Mouse (Mus musculus): ENCODE data around the gene Gm26566. TPM values are rescaled to one million over a fixed set of nuclear protein-coding genes. Genes with fewer than 3 reads are reported as not detected.
A peak's percentile ranks its signal among the peaks of the same experiment; 100 is the strongest.

Gm26566 gene
- total RNA-seq (2017) = 2.9 TPM in 1 of 2 replicates, not detected in the other

- ATAC-seq (replicated peaks; ENCODE audit: low read depth, poor library complexity, severe bottlenecking) = peak; percentile 75
Measured at GRCm38 (mm10) chr4:88721791-88722721, at the start of gene Gm26566, which contains the start of gene Klhl9. Gene Gm26566, plus strand, starts transcription at chr4:88721805. Gene Klhl9, minus strand, starts transcription at chr4:88722465.

- no peak for ATAC-seq (replicated peaks; ENCODE audit: low read depth, poor library complexity, severe bottlenecking)
Measured at GRCm38 (mm10) chr4:88676824-88677223, 44.8 kb upstream of the Gm26566 start, which contains the start of gene Ifna16. Gene Ifna16, minus strand, starts transcription at chr4:88676924.

DNA sequence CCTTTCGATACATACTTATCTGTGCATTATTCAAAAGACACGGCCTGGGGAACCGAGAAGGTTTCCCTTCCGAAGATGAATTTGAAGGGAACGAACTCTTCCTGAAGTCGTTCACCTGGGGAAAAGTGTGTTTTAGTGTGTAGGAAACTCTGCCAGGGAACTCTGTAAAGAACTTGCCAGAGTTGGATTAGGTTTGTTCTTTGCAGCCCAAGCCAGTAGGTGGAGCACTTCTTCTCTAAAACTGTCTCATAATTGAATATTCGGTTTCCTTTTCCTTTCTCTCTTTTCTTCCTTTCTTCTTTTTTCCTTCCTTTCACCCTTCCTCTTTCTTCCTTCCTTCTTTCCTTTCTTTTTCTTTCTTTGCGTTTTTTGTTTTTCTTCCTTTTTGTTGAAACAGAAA, 41.2 kb upstream of the Gm26566 start:
- ATAC-seq (replicated peaks; ENCODE audit: low read depth, poor library complexity, severe bottlenecking) = peak; percentile 72; the same call in 1 of the 2 replicates

DNA sequence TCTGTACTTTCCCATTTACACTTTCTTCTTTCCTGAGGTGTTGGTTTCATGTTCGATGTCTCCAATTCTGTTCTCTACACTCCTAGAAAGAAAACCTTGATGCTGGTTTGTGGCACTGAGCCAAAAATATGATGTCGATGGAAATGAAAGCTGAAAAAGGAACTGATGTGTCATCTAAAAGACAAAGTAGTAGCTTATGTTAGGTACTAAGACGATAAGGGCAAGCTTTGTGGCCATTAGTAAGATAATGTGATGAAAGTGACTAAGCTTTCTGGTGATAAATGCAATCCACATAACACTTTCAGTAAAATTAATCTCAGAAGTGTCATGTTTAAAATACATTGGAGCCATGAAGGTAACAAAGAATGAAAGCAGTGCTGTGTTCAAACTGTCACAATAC, 40.3 kb upstream of the Gm26566 start:
- peak; percentile 33 for ATAC-seq (replicated peaks; ENCODE audit: low read depth, poor library complexity, severe bottlenecking)

DNA sequence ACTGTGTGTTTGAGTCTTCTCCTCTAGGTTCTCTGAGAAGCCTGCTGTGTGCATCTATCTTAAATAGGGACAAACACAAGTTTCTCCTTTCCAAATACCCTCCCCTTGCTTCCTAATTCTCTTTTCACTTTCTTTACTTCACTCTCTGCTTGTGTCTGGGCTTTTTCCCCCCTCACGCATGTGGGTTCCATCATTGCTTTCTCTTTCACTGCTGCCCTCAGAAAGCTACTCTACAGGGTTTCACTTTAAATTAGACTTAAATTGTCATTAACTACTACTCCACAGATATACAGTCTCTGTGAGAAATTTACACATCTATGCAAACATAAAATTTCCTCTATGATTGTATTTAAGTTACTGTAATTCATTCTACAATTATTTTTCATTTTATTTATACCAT, 37.8 kb upstream of the Gm26566 start, which contains the start of gene Ifna2:
Gene Ifna2 (minus strand): TSS at position 101 of the 400 bp plus-strand sequence.
- ATAC-seq (replicated peaks; ENCODE audit: low read depth, poor library complexity, severe bottlenecking) = no peak

DNA sequence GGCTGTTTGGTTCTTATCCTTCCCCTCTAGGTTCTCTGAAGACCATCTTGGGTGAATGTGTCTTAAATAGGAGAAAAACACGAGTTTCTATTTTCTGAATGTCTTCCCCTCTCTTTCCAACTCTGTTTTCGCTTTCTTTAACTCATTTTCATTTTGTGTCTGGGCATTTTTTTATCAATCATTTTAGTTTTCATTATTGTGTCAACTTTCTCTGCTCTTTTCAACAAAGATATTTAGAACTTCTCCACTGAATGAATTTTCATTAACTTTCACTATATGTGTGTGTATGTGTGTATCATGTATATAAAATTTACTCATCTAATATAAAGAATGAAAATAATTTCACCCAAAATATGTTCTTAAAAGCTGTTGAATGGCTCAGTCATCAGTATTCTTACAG, 30.3 kb upstream of the Gm26566 start, which contains the start of gene Ifnab:
Gene Ifnab (minus strand): TSS at position 101 of the 400 bp plus-strand sequence.
- no peak for ATAC-seq (replicated peaks; ENCODE audit: low read depth, poor library complexity, severe bottlenecking)

DNA sequence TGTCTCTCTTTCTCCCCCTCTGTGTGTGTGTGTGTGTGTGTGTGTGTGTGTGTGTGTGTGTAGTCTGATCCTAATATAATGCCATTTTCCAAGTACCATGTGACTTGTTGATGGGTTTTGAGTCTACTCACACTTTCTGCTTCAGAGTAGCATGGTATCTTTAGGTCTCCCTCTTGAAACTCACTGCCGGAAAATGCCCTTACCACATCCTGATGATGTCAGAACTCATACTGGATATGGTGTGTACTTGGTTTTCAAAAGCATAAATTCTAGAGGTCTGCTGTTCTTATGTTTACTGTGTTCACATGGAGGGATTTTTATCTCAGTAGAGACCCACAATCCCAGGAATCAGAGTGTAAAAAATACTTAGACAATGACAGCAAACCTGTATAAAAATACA, 29.1 kb upstream of the Gm26566 start:
- ATAC-seq (replicated peaks; ENCODE audit: low read depth, poor library complexity, severe bottlenecking) = peak; percentile 47

DNA sequence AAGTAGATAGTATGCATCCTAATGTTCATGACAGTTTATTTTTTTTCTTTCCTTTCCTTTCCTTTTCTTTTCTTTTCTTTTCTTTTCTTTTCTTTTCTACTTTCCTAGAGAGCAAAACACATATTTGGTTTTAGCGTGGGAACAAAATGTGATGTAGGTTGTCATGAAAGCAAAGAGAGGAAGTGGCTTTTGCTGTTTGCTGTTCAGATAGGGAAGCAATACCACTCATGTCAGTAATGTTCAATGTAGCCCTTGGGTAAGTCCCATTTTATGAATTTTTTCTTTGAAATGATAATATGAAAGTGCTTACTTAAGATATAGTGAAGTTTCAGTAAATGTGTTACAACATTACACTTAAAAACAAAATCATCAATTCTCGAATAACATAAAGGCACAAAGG, 28.2 kb upstream of the Gm26566 start:
- ATAC-seq (replicated peaks; ENCODE audit: low read depth, poor library complexity, severe bottlenecking) = peak; percentile 72

DNA sequence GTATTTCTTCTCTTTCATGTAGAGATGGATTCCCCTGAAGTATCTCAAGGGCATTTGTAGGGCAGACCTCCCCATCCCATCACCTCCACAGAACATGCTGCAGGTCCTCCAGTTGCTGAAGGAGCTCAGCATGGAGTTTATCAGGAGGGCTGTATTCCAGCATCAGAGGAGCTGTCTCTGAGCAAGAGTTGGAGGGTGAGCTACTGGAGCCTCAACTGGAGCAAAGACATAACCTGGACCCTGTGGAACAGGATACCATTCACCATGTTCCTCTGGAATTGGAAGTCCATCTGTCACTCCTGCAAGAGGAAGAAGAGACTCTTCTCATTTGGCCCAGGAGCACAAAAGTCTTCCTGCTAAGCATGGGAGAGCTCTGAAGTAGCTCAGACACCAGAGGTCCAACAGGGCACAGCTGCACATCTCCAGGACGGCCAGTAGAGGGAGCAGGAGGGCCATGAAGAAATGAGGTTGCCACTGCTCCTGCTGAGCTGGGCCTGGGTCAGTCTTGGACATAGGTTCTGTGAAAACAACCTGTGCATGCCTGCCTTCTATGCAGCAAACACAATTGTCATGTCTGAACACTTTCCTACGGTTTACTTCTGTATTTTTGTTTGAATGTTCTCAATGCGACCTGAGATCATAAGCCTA, 25.2 kb upstream of the Gm26566 start:
- peak; percentile 90 for ATAC-seq (replicated peaks; ENCODE audit: low read depth, poor library complexity, severe bottlenecking)

DNA sequence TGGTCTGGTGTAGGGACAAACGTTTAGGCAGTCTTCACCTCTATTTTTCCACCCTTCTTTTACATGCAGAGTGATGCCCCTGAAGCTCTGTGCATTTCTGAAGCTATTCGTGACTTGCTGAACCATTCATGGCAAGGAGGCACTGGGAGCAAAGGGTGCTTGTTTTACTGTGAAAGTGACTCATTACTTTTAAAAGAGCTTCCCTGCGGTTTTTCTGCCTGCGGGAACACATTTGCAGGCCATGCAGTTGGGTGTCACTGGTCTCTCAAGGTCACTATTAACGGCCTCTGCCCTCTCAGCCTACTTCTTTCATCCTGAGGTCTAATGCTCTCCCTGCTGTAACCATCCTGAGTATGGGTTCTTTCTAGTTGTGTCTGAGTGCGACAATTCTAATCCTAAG, 24.5 kb upstream of the Gm26566 start:
- no peak for ATAC-seq (replicated peaks; ENCODE audit: low read depth, poor library complexity, severe bottlenecking)

GRCm38 (mm10) chr4:88697753-88698152, 23.9 kb upstream of the Gm26566 start:
- no peak for ATAC-seq (replicated peaks; ENCODE audit: low read depth, poor library complexity, severe bottlenecking)

- ATAC-seq (replicated peaks; ENCODE audit: low read depth, poor library complexity, severe bottlenecking) = 0 out of 2 replicates have a peak, but pooled peaks have one; percentile 26
Measured at GRCm38 (mm10) chr4:88698781-88699180, 22.8 kb upstream of the Gm26566 start.

DNA sequence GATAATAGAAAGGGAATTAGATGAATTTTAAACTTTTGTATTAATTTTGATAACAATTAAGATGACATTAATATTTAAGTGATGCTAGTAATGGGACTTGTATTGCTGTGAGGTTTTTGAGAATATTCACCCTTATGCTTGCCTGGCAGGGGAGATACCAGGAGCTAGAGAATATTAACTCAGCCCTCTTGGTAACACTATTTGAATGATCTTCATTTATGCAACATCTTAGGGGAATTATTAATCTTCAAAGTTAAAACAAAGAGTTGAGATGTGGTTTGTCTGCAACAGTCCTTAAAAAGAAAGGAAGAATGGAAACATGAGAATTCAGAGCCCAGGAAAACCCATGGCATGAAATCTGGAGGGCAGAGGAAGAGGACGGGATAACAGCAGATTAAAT, 22.3 kb upstream of the Gm26566 start:
- ATAC-seq (replicated peaks; ENCODE audit: low read depth, poor library complexity, severe bottlenecking) = no peak

GRCm38 (mm10) chr4:88705924-88706323, 15.7 kb upstream of the Gm26566 start:
- peak; percentile 85 for ATAC-seq (replicated peaks; ENCODE audit: low read depth, poor library complexity, severe bottlenecking)

GRCm38 (mm10) chr4:88707128-88707826, 14.3 kb upstream of the Gm26566 start:
- peak; percentile 71 for ATAC-seq (replicated peaks; ENCODE audit: low read depth, poor library complexity, severe bottlenecking)

DNA sequence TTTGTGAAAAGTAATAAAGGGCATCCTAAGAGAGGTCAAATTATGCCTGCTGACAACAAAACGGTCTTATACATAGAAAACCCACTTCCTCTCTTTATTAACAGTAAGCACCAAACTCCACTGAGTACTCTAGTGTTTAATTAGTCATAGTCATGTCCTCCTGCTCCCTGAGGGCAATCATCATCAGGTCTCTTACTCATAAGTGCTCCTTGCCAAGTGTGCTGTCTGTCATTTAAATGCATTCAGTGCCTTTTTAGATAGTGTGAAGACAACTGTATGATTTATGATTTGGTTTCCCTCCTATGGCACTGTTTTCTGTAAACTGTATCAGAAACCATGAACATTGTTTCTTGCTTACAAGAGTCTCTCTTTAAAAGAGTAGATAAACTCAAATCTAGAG, 7.3 kb upstream of the Gm26566 start:
- peak; percentile 45; the same call in 1 of the 2 replicates for ATAC-seq (replicated peaks; ENCODE audit: low read depth, poor library complexity, severe bottlenecking)

GRCm38 (mm10) chr4:88715059-88715458, 6.5 kb upstream of the Gm26566 start:
- no peak for ATAC-seq (replicated peaks; ENCODE audit: low read depth, poor library complexity, severe bottlenecking)

- ATAC-seq (replicated peaks; ENCODE audit: low read depth, poor library complexity, severe bottlenecking) = no peak
Measured at GRCm38 (mm10) chr4:88718715-88719114, 2.9 kb upstream of the Gm26566 start.

DNA sequence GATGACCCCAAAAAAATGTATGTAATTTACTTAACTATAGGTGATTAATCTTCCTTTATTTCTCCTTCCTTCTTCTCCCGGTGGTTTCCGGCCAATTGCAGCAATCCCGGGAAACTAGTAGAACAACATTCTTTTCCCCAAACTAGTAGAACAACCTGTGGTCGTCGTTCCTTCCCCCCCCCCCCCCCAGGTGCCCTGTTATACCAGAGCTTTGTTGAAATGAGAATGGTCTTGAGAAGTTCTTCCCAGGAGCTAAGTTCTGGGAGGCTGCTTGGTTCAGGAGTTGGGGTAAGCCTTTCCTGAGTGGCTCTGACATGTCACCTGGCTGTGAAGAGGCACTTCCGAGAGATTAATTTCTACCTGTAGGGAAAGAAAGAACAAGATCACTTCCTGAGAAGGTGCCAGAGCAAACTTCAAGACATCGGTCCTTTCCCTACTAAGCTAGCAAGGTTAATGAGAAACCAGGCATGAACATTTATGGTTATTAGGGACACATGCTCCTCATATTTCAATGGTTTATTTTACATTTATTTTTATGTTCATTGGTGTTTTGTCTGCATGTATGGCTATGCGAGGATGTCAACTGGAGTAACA, 2.0 kb downstream of the Gm26566 start:
- no peak for ATAC-seq (replicated peaks; ENCODE audit: low read depth, poor library complexity, severe bottlenecking)

- ATAC-seq (replicated peaks; ENCODE audit: low read depth, poor library complexity, severe bottlenecking) = peak; percentile 24; the same call in 1 of the 2 replicates
Measured at GRCm38 (mm10) chr4:88726727-88727126, 5.1 kb downstream of the Gm26566 start.

All from common myeloid progenitor, adult 5-6 weeks (primary cell).